Mouse (Mus musculus) brain, embryonic 14.5 days (tissue): ENCODE data around the gene Rgs2.

Experiments used
- CTCF ChIP-seq: fragments of 200-500 bp; IDR thresholded peaks from 2 replicates; pipeline ENCODE4 v1.5.1; 2012; ENCODE audit warnings: inconsistent platforms, mild to moderate bottlenecking, moderate library complexity, borderline replicate concordance; ENCODE audit not compliant: insufficient read depth, insufficient read length; ENCODE audit errors: extremely low read depth
- POLR2A ChIP-seq: fragments of 200-500 bp; IDR thresholded peaks from 2 replicates; pipeline ENCODE4 v1.6.1; 2012; ENCODE audit warnings: mild to moderate bottlenecking, inconsistent platforms, borderline replicate concordance; ENCODE audit not compliant: poor library complexity, insufficient read depth, insufficient read length, severe bottlenecking; ENCODE audit errors: extremely low read depth

DNA sequence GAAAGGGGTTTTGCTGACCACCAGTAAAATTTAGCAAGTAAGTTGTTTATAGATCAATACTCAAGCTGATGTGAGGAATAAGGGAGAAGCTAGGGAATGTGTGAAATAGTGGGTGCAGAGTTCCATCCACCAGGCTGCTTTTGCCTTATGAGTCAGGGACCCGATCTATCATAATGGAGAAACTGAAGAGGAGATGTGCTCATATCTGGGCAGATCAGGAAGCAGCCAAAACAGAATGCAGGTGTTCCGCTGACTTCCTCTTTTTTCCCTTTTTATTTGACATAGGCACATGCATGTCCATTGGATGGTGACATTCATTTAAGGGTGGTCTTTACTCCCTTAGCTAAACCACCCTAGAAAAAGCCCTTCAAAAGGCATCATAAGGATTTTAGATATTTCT is 29.3 kb downstream of the Rgs2 start:
- no peak for TF ChIP-seq CTCF
- TF ChIP-seq POLR2A, result no peak
